ENCODE assay signal across 31 mouse cellular contexts in genomic region chr12:4150936-4151335, GRCm38 (mm10). TPM values are rescaled to one million over a fixed set of nuclear protein-coding genes. Genes with fewer than 3 reads are reported as not detected.
A peak's percentile ranks its signal among the peaks of the same experiment; 100 is the strongest.
DNase-seq lines count a peak whose midpoint lies in the region; ATAC-seq and TF ChIP-seq lines count a peak whose summit lies in the region.
"Had no signal": no experiment of that assay in that cellular context is flagged by ENCODE, and none has a peak within 500 bp of the region (broad histone marks: within the 10 kb centered on the region; RNA-seq: fewer than 3 reads in every experiment).

No protein-coding gene starts in this region.

- no peaks in the 10 kb centered on the region for H3K27me3 ChIP-seq in heart, embryonic 12.5 days (replicated peaks)
- H3K27me3 ChIP-seq in midbrain, embryonic 11.5 days (ENCODE audit: control insufficient read depth, insufficient read depth, low read length): no peaks in the 10 kb centered on the region
- no peaks in the 10 kb centered on the region for H3K27me3 ChIP-seq in midbrain, embryonic 15.5 days (replicated peaks)
- H3K27me3 ChIP-seq in thymus, adult 2 months (ENCODE audit: control insufficient read depth, insufficient read depth, low read length): no peaks in the 10 kb centered on the region
- H3K27me3 ChIP-seq: embryonic facial prominence, embryonic 15.5 days; forebrain, embryonic 12.5 days; intestine, embryonic 15.5 days; limb, embryonic 13.5 days; liver, embryonic 13.5 days; neural tube, embryonic 15.5 days; Patski; stomach, embryonic 15.5 days had no signal

- DNase-seq in adrenal gland, postnatal 14 days: peak; percentile 25
- DNase-seq in adrenal gland, postnatal 25 days: no peak
- DNase-seq in heart, adult 9 months (ENCODE audit: low spot score in 2 of 2): peak; percentile 13 to 34
- DNase-seq in midbrain, embryonic 11.5 days (ENCODE audit: low spot score, missing footprints): peak; percentile 54
- no peak for DNase-seq in thymus, adult 2 months
- DNase-seq: cerebellum, adult 18-20 months; cerebellum, postnatal 10 days; forebrain, postnatal 0 days; gastrocnemius, postnatal 36 days; heart, postnatal 14 days; kidney, postnatal 25 days; liver, embryonic 13.5 days; lung, adult 18-20 months; lung, postnatal 4 days; midbrain, embryonic 14.5 days; retina, postnatal 1 day; right cerebral cortex, postnatal 14 days; thymus, postnatal 36 days had no signal

- H3K4me1 ChIP-seq in heart, embryonic 12.5 days (replicated peaks): peaks cover 12% of the 10 kb centered on the region
- H3K4me1 ChIP-seq in midbrain, embryonic 11.5 days (ENCODE audit: control insufficient read depth, insufficient read depth, low read length): no peaks in the 10 kb centered on the region
- no peaks in the 10 kb centered on the region for H3K4me1 ChIP-seq in midbrain, embryonic 15.5 days
- no peaks in the 10 kb centered on the region for H3K4me1 ChIP-seq in thymus, adult 2 months (replicated peaks; ENCODE audit: control insufficient read depth, insufficient read depth, low read length)
- H3K4me1 ChIP-seq: embryonic facial prominence, embryonic 15.5 days; forebrain, embryonic 12.5 days; intestine, embryonic 15.5 days; limb, embryonic 13.5 days; liver, embryonic 13.5 days; neural tube, embryonic 15.5 days; stomach, embryonic 15.5 days had no signal

- no peak for TF ChIP-seq POLR2A in thymus, adult 2 months (IDR thresholded peaks at IDR 0.05; ENCODE audit: control insufficient read depth, extremely low read depth, insufficient read depth, low read length, poor library complexity)

- no peak overlapping the region for H3K4me3 ChIP-seq in heart, embryonic 12.5 days
- H3K4me3 ChIP-seq in midbrain, embryonic 11.5 days (ENCODE audit: low read depth, low read length): no peak overlapping the region
- no peak overlapping the region for H3K4me3 ChIP-seq in midbrain, embryonic 15.5 days
- no peak overlapping the region for H3K4me3 ChIP-seq in thymus, adult 2 months (ENCODE audit: control insufficient read depth, insufficient read depth, low read length)
- H3K4me3 ChIP-seq: embryonic facial prominence, embryonic 15.5 days; forebrain, embryonic 12.5 days; heart, adult 2 months; intestine, embryonic 15.5 days; limb, embryonic 13.5 days; liver, embryonic 13.5 days; neural tube, embryonic 15.5 days; stomach, embryonic 15.5 days had no signal

- ATAC-seq in heart, embryonic 12.5 days (ENCODE audit: insufficient number of reproducible peaks, low FRiP score): no peak
- ATAC-seq in midbrain, embryonic 11.5 days (ENCODE audit: low FRiP score): no peak
- no peak for ATAC-seq in midbrain, embryonic 15.5 days (replicated peaks)
- ATAC-seq: forebrain, postnatal 0 days; hindbrain, postnatal 0 days; intestine, embryonic 15.5 days; lung, postnatal 0 days; Patski had no signal

- no peak overlapping the region for H3K9ac ChIP-seq in heart, embryonic 12.5 days
- H3K9ac ChIP-seq in midbrain, embryonic 11.5 days (ENCODE audit: low read length): no peak overlapping the region
- no peak overlapping the region for H3K9ac ChIP-seq in midbrain, embryonic 15.5 days
- H3K9ac ChIP-seq: embryonic facial prominence, embryonic 15.5 days; forebrain, embryonic 12.5 days; forebrain, postnatal 0 days; intestine, embryonic 15.5 days; limb, embryonic 13.5 days; liver, embryonic 13.5 days; neural tube, embryonic 15.5 days; stomach, embryonic 15.5 days had no signal

- no peaks in the 10 kb centered on the region for H3K36me3 ChIP-seq in heart, embryonic 12.5 days
- no peaks in the 10 kb centered on the region for H3K36me3 ChIP-seq in midbrain, embryonic 11.5 days (ENCODE audit: control insufficient read depth, insufficient read depth, low read length)
- H3K36me3 ChIP-seq in midbrain, embryonic 15.5 days (replicated peaks): no peaks in the 10 kb centered on the region
- H3K36me3 ChIP-seq in thymus, adult 2 months (ENCODE audit: control insufficient read depth, insufficient read depth, low read length): no peaks in the 10 kb centered on the region
- H3K36me3 ChIP-seq: embryonic facial prominence, embryonic 15.5 days; forebrain, embryonic 12.5 days; G1E; intestine, embryonic 15.5 days; liver, embryonic 13.5 days; stomach, embryonic 15.5 days had no signal

- H3K9me3 ChIP-seq in heart, embryonic 12.5 days (replicated peaks): no peaks in the 10 kb centered on the region
- H3K9me3 ChIP-seq in midbrain, embryonic 11.5 days (ENCODE audit: control insufficient read depth, low read length): no peaks in the 10 kb centered on the region
- no peaks in the 10 kb centered on the region for H3K9me3 ChIP-seq in midbrain, embryonic 15.5 days
- H3K9me3 ChIP-seq: embryonic facial prominence, embryonic 15.5 days; forebrain, embryonic 12.5 days; G1E; intestine, embryonic 15.5 days; limb, embryonic 13.5 days; liver, embryonic 13.5 days; neural tube, embryonic 15.5 days; stomach, embryonic 15.5 days had no signal

- no peak overlapping the region for H3K4me2 ChIP-seq in heart, embryonic 12.5 days
- H3K4me2 ChIP-seq in midbrain, embryonic 11.5 days: no peak overlapping the region
- H3K4me2 ChIP-seq in midbrain, embryonic 15.5 days: no peak overlapping the region
- H3K4me2 ChIP-seq: embryonic facial prominence, embryonic 15.5 days; forebrain, embryonic 12.5 days; intestine, embryonic 15.5 days; limb, embryonic 13.5 days; liver, embryonic 13.5 days; neural tube, embryonic 15.5 days; stomach, embryonic 15.5 days had no signal

- WGBS in heart, embryonic 12.5 days: 50% methylated on average over 2 of the region's 2 CpGs
- WGBS in midbrain, embryonic 11.5 days: 92% methylated on average over 2 of the region's 2 CpGs
- 88% methylated on average over 2 of the region's 2 CpGs for WGBS in midbrain, embryonic 15.5 days
- WGBS in thymus, adult 2 months: 96% methylated on average over 2 of the region's 2 CpGs

- H3K27ac ChIP-seq in heart, embryonic 12.5 days (ENCODE audit: poor library complexity, severe bottlenecking): no peak overlapping the region
- no peak overlapping the region for H3K27ac ChIP-seq in midbrain, embryonic 11.5 days (ENCODE audit: low read depth, low read length)
- H3K27ac ChIP-seq in midbrain, embryonic 15.5 days: no peak overlapping the region
- H3K27ac ChIP-seq in thymus, adult 2 months (ENCODE audit: control insufficient read depth, insufficient read depth, low read length): no peak overlapping the region
- H3K27ac ChIP-seq: embryonic facial prominence, embryonic 15.5 days; forebrain, embryonic 12.5 days; hindbrain, postnatal 0 days; intestine, embryonic 15.5 days; limb, embryonic 13.5 days; liver, embryonic 13.5 days; neural tube, embryonic 15.5 days; stomach, embryonic 15.5 days had no signal

- TF ChIP-seq CTCF in thymus, adult 2 months (IDR thresholded peaks at IDR 0.05; ENCODE audit: borderline replicate concordance, control insufficient read depth, extremely low read depth, insufficient read depth, low read length, poor library complexity): no peak

RNA-seq across cellular contexts. Expression of gene Adcy3, which starts 18.0 kb away (rescaled TPM):
- 28.4 and 36.3 TPM in 2 replicates for total RNA-seq in adrenal gland, postnatal 14 days (2021)
- total RNA-seq in adrenal gland, postnatal 25 days (2021): 28.3 and 39.5 TPM in 2 replicates
- 7.4 and 7.8 TPM in 2 replicates for polyA plus RNA-seq in heart, embryonic 12.5 days (2016; fragmentation: Nextera tagmentation; extraction: Ambion mirVana)
- polyA plus RNA-seq in midbrain, embryonic 11.5 days (2014; fragmentation: Nextera tagmentation; extraction: Ambion mirVana): 2.2 and 2.7 TPM in 2 replicates
- polyA plus RNA-seq in midbrain, embryonic 15.5 days (2015; fragmentation: Nextera tagmentation; extraction: Ambion mirVana): 13.5 and 14.7 TPM in 2 replicates
- 20.8 and 25.5 TPM in 2 replicates for polyA plus RNA-seq in thymus, adult 2 months (2012; rRNA removed)
- polyA plus RNA-seq: G1E had no signal

Comparison
In these comparisons a context has a peak if more than half of its experiments do, and no peak if none do; other contexts are left out.
1. DNase-seq: peak in adrenal gland, postnatal 14 days (single experiment), heart, adult 9 months (2 of 2) and midbrain, embryonic 11.5 days (single experiment); none in adrenal gland, postnatal 25 days (single experiment) and thymus, adult 2 months (single experiment).